Mouse (Mus musculus) erythroid progenitor cell, adult 5-6 weeks (primary cell): ENCODE measurements around the gene Gm7271. TPM values are rescaled to one million over a fixed set of nuclear protein-coding genes. Genes with fewer than 3 reads are reported as not detected.

Experiments used
- total RNA-seq, 2 experiments: library from RNA; stranded (forward) in 1 of 2; stranded (reverse) in 1 of 2; fragments of 150-400 nt in 1 of 2; fragments of 186-747, 209-891 nt in 1 of 2; gene quantifications; 2 replicates each; pipeline versions ENCODE4 v1.2.3 to v1.2.4; 2015 to 2017; ENCODE audit warnings: low replicate concordance in 2 of 2

Gm7271 gene
- total RNA-seq, 2 experiments from 2014 or later: not detected

Other genes starting within 250 kb of the Gm7271 start
- gene Clock, start 179.2 kb upstream of the Gm7271 start, total RNA-seq (2015; ENCODE audit: low replicate concordance): 1.8 and 10.9 TPM in 2 replicates
- gene Clock, start 179.2 kb upstream of the Gm7271 start, total RNA-seq (2017; ENCODE audit: low replicate concordance): 1.0 and 1.1 TPM in 2 replicates
- not detected in 2 replicates for gene Pdcl2, start 152.9 kb upstream of the Gm7271 start, total RNA-seq (2015; ENCODE audit: low replicate concordance)
- not detected in 2 replicates for gene Pdcl2, start 152.9 kb upstream of the Gm7271 start, total RNA-seq (2017; ENCODE audit: low replicate concordance)
- gene Nmu, start 120.3 kb upstream of the Gm7271 start, total RNA-seq (2015; ENCODE audit: low replicate concordance): not detected in 2 replicates
- gene Nmu, start 120.3 kb upstream of the Gm7271 start, total RNA-seq (2017; ENCODE audit: low replicate concordance): not detected in 2 replicates
- 31.4 and 32.7 TPM in 2 replicates for gene Exoc1, start 45.3 kb downstream of the Gm7271 start, total RNA-seq (2015; ENCODE audit: low replicate concordance)
- 19.0 and 32.3 TPM in 2 replicates for gene Exoc1, start 45.3 kb downstream of the Gm7271 start, total RNA-seq (2017; ENCODE audit: low replicate concordance)
- gene Cep135, start 104.7 kb downstream of the Gm7271 start, total RNA-seq (2015; ENCODE audit: low replicate concordance): 39.3 and 59.1 TPM in 2 replicates
- 81.6 and 82.6 TPM in 2 replicates for gene Cep135, start 104.7 kb downstream of the Gm7271 start, total RNA-seq (2017; ENCODE audit: low replicate concordance)
- 90.1 and 95.5 TPM in 2 replicates for gene C530008M17Rik, start 172.5 kb downstream of the Gm7271 start, total RNA-seq (2015; ENCODE audit: low replicate concordance)
- 69.6 and 91.1 TPM in 2 replicates for gene C530008M17Rik, start 172.5 kb downstream of the Gm7271 start, total RNA-seq (2017; ENCODE audit: low replicate concordance)